Mouse (Mus musculus) megakaryocyte, embryonic 14.5 days (primary cell): ENCODE results near the gene Med28.

Experiments
- FLI1 ChIP-seq: IDR thresholded peaks from 2 replicates; pipeline ENCODE4 v1.6.1; 2012; ENCODE audit warnings: low read length, inconsistent platforms, mixed read lengths
- GATA1 ChIP-seq: IDR thresholded peaks from 3 replicates; pipeline ENCODE4 v1.6.1; 2012; ENCODE audit warnings: mixed read lengths, low read length, inconsistent platforms, borderline replicate concordance

- TF ChIP-seq GATA1 (no peak), FLI1 (no peak)
Measured at GRCm38 (mm10) chr5:45495429-45495975, 24.5 kb upstream of the Med28 start.
